Mouse (Mus musculus): Measurements from ENCODE around the gene Ftl1.
A peak's percentile ranks its signal among the peaks of the same experiment; 100 is the strongest.
"Not testable (repeated sequence)": the region's sequence is repeated elsewhere in the genome, so short reads cannot be mapped to it uniquely, and the experiment has no call there.

Gene Ftl1

GRCm38 (mm10) chr7:45476453-45476852 lies 16.8 kb upstream of the Ftl1 start:
- no peak for DNase-seq (ENCODE audit: low read depth, low spot score)

- DNase-seq (ENCODE audit: low read depth, low spot score) = no peak
Measured at GRCm38 (mm10) chr7:45475291-45475969, 15.7 kb upstream of the Ftl1 start.

GRCm38 (mm10) chr7:45470869-45471268 lies 11.2 kb upstream of the Ftl1 start:
- DNase-seq (ENCODE audit: low read depth, low spot score) = no peak

GRCm38 (mm10) chr7:45467090-45467670 lies 7.5 kb upstream of the Ftl1 start:
- no peak for DNase-seq (ENCODE audit: low read depth, low spot score)

GRCm38 (mm10) chr7:45466283-45467089 lies 6.8 kb upstream of the Ftl1 start, which contains the start of gene Bax:
TSS of gene Bax (minus strand) at chr7:45466898.
- peak; percentile 96 for DNase-seq (ENCODE audit: low read depth, low spot score)

- DNase-seq (ENCODE audit: low read depth, low spot score) = no peak
Measured at GRCm38 (mm10) chr7:45465549-45465948, 5.9 kb upstream of the Ftl1 start.

- DNase-seq (ENCODE audit: low read depth, low spot score) = no peak
Measured at GRCm38 (mm10) chr7:45465112-45465511, 5.4 kb upstream of the Ftl1 start.

- no peak for DNase-seq (ENCODE audit: low read depth, low spot score)
Measured at GRCm38 (mm10) chr7:45463987-45464778, 4.5 kb upstream of the Ftl1 start.

- DNase-seq (ENCODE audit: low read depth, low spot score) = not testable (repeated sequence)
Measured at GRCm38 (mm10) chr7:45462868-45463267, 3.2 kb upstream of the Ftl1 start.

- DNase-seq (ENCODE audit: low read depth, low spot score) = no peak
Measured at GRCm38 (mm10) chr7:45462325-45462724, 2.6 kb upstream of the Ftl1 start.

GRCm38 (mm10) chr7:45461781-45462180 lies 2.1 kb upstream of the Ftl1 start:
- DNase-seq (ENCODE audit: low read depth, low spot score) = no peak

GRCm38 (mm10) chr7:45461326-45461725 lies 1.6 kb upstream of the Ftl1 start:
- no peak for DNase-seq (ENCODE audit: low read depth, low spot score)

GRCm38 (mm10) chr7:45460860-45461314 lies 1.2 kb upstream of the Ftl1 start:
- no peak for DNase-seq (ENCODE audit: low read depth, low spot score)

GRCm38 (mm10) chr7:45460377-45460776 lies 693 bp upstream of the Ftl1 start:
- no peak for DNase-seq (ENCODE audit: low read depth, low spot score)

- DNase-seq (ENCODE audit: low read depth, low spot score) = peak; percentile 64
Measured at GRCm38 (mm10) chr7:45458748-45459563, 728 bp downstream of the Ftl1 start.

- DNase-seq (ENCODE audit: low read depth, low spot score) = no peak
Measured at GRCm38 (mm10) chr7:45457204-45458060, 2.3 kb downstream of the Ftl1 start.

GRCm38 (mm10) chr7:45456721-45457203 lies 2.9 kb downstream of the Ftl1 start:
- DNase-seq (ENCODE audit: low read depth, low spot score) = no peak

- no peak for DNase-seq (ENCODE audit: low read depth, low spot score)
Measured at GRCm38 (mm10) chr7:45455932-45456696, 3.6 kb downstream of the Ftl1 start.

GRCm38 (mm10) chr7:45454971-45455370 lies 4.7 kb downstream of the Ftl1 start:
- DNase-seq (ENCODE audit: low read depth, low spot score) = no peak

Data from retina, adult 2 months (tissue).